Mouse (Mus musculus) kidney, adult 2 months (tissue): ENCODE measurements around the gene Hamp. TPM values are rescaled to one million over a fixed set of nuclear protein-coding genes. Genes with fewer than 3 reads are reported as not detected.

Source experiments
- DNase-seq: peaks from one replicate; pipeline ENCODE4 v3.0.0; 2021
- H3K27ac ChIP-seq: fragments of 200-500 bp; 2 replicates; pipeline ENCODE4 v1.5.1; 2012; ENCODE audit warnings: low read depth, low read length, control low read depth, inconsistent platforms; ENCODE audit not compliant: insufficient read depth
- H3K27me3 ChIP-seq: fragments of 200-500 bp; replicated peaks from 2 replicates; pipeline ENCODE4 v1.6.1; 2012; ENCODE audit warnings: mild to moderate bottlenecking, moderate library complexity, low read length, inconsistent platforms; ENCODE audit not compliant: control insufficient read depth, insufficient read depth
- H3K36me3 ChIP-seq: fragments of 200-500 bp; 2 replicates; pipeline ENCODE4 v1.6.1; 2012; ENCODE audit warnings: mild to moderate bottlenecking, moderate library complexity, low read length, inconsistent platforms; ENCODE audit not compliant: control insufficient read depth, insufficient read depth
- H3K4me1 ChIP-seq: fragments of 200-500 bp; 2 replicates; pipeline ENCODE4 v1.6.1; 2011; ENCODE audit warnings: low read length; ENCODE audit not compliant: control insufficient read depth, insufficient read depth
- H3K4me3 ChIP-seq: fragments of 200-500 bp; 2 replicates; pipeline ENCODE4 v1.5.1; 2011; ENCODE audit warnings: mild to moderate bottlenecking, low read depth, low read length, control low read depth; ENCODE audit not compliant: insufficient read depth
- CTCF ChIP-seq: fragments of 200-500 bp; conservative IDR thresholded peaks from 2 replicates; pipeline ENCODE4 v1.5.1; 2011; ENCODE audit warnings: low read depth, mild to moderate bottlenecking, control low read depth, low read length, moderate library complexity, mixed read lengths; ENCODE audit not compliant: insufficient read depth, insufficient read length
- POLR2A ChIP-seq: fragments of 200-500 bp; IDR thresholded peaks from one replicate; pipeline ENCODE4 v1.6.1; 2011; ENCODE audit warnings: low read depth, low read length, control low read depth
- WGBS: fragments of 180-500 bp; shearing (Covaris S2); methylation state at CpG from one replicate; pipeline ENCODE4 v1.1.7; 2018; 5-methylcytosine and 5-hydroxymethylcytosine counted together
- polyA plus RNA-seq: library from polyadenylated mRNA; depleted of rRNA; stranded (reverse); fragments of >200 nt; gene quantifications from 2 replicates; pipeline ENCODE4 v1.2.3, GENCODE M21; 2012

Hamp gene
- polyA plus RNA-seq, 1 experiment = not detected

DNA sequence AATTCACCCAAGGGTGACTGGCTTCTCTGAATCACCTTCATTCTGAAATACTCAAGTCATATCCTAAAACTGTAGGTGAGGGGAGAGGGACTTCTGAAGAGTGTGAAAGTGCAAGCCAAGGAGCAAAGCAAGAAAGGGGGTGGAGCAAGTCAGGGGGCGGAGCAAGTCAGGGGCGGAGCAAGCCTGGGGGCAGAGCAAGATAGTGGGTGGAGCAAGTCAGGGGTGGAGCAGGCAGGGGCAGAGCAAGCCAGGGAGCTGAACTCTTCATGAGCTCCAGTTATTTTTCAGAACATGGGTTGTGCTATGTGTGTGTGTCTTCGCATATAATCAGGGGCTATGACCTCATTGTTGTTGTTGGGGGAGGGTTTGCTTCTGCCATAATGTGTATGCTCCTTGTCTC, 23.6 kb downstream of the Hamp start:
- 68% methylated on average over 3 of the region's 3 CpGs for WGBS

DNA sequence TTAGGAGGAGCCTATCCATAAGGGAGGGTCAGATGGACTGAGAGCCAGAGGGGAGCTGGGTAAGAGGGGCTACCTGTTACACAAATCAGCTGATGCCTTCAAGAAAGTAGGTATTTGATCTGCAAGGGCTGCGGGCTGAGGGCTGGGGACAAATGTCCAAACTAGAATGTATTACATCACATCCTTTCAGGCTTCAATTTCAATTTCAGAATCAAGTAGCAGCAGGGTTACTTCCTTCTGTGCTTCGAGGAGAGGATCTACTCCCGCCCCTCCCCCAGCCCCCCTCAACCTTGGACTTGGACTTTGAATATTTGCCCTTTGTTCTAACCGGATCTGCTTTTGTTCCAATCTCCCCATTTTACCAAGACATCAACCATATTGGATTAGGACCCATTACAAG, 26.6 kb downstream of the Hamp start:
- H3K4me3 ChIP-seq = no peak overlapping the region
- 42% methylated on average over 4 of the region's 4 CpGs for WGBS
- no peaks in the 10 kb centered on the region for H3K4me1 ChIP-seq
- no peak overlapping the region for H3K27ac ChIP-seq
- DNase-seq = no peak
- no peaks in the 10 kb centered on the region for H3K36me3 ChIP-seq
- H3K27me3 ChIP-seq = no peaks in the 10 kb centered on the region
- TF ChIP-seq CTCF (no peak), POLR2A (no peak)

More for the DNA sequence above, 23.6 kb downstream of the Hamp start:
- Histone ChIP-seq H3K27ac (no peak overlapping the region), H3K4me1 (no peaks in the 10 kb centered on the region), H3K4me3 (no peak overlapping the region), H3K27me3 (no peaks in the 10 kb centered on the region), H3K36me3 (no peaks in the 10 kb centered on the region)
- TF ChIP-seq CTCF = no peak
- no peak for TF ChIP-seq POLR2A
- DNase-seq = no peak

- 34% methylated on average over 6 of the region's 6 CpGs for WGBS
- Histone ChIP-seq H3K36me3 (no peaks in the 10 kb centered on the region), H3K27me3 (no peaks in the 10 kb centered on the region), H3K4me3 (no peak overlapping the region), H3K4me1 (no peaks in the 10 kb centered on the region), H3K27ac (no peak overlapping the region)
- TF ChIP-seq CTCF (no peak), POLR2A (no peak)
- DNase-seq = no peak
Measured at GRCm38 (mm10) chr7:30916713-30917112, 27.1 kb downstream of the Hamp start.

DNA sequence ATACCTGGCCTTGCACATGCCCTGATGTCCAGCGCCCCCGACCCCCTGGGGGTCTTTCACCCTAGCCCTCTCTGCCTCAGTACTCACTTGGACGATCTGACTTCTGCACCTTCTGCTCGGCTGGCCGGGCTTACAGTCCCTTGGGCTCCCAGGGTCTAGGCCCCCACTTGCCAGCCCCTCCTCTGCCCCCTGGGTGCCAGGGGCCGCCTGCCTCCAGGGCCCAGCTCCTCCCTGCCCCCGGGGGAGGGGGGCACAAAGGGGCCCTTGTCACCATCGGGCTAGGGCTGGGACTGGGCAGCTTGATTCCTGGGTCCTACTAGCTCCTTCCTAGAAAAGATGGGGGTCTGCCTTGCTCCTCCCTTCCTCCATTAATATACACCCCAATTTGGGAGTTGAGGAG, 29.1 kb downstream of the Hamp start, which contains the start of gene Mag:
Mag (minus strand) TSS at position 142 of the 400 bp plus-strand sequence.
- Histone ChIP-seq H3K4me3 (no peak within 1 kb of the TSS), H3K27me3 (no peaks in the 10 kb centered on the region), H3K27ac (no peak within 1 kb of the TSS), H3K36me3 (no peaks in the 10 kb centered on the region), H3K4me1 (no peaks in the 10 kb centered on the region)
- WGBS = 78% methylated on average over 7 of the region's 8 CpGs
- no peak for DNase-seq
- TF ChIP-seq POLR2A = no peak
- TF ChIP-seq CTCF = no peak

DNA sequence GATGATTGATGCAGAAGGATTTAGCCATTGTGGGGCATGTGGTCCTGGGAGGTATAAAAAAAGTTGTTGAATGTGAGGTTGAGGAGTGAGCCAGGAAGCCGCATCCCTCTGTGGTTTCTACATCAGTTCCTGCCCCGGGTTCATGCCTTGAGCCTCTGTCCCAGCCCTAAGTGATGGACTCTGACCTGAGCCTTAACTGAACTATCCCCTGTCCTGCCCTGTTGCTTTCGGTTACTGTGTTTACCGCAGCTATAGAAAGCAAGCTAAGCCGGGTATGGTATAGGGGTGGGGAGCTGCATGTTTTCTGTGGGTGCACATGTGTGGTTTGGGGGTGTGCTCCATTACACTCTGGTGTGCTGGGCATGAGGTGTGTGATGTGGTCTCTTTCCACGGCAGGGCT, 34.1 kb downstream of the Hamp start:
- H3K4me1 ChIP-seq = no peaks in the 10 kb centered on the region
- TF ChIP-seq CTCF (no peak), POLR2A (no peak)
- H3K4me3 ChIP-seq = no peak overlapping the region
- H3K27ac ChIP-seq = no peak overlapping the region
- H3K27me3 ChIP-seq = no peaks in the 10 kb centered on the region
- 63% methylated on average over 6 of the region's 6 CpGs for WGBS
- H3K36me3 ChIP-seq = no peaks in the 10 kb centered on the region
- no peak for DNase-seq

DNA sequence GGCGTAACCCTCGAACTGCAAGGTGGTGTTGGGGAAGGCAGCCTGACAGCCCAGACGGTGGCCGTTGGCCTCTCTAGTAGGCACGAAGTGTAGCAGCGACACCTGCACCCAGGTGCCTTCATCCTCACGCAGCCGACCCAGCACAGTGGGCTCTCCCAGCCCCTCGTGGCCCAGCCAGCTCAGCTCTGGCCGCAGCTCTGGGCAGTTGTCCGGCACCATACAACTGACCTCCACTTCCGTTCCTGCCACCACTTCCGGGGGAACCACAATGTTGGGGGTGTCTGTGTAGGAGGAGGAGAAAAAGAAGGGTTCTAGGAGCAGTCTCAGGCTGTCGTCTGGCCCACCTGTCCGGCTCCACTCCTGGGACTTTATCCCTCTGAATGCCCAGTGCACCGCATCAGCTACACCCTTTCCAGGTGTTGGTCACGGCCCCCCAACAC, 34.8 kb downstream of the Hamp start:
- Histone ChIP-seq H3K4me1 (no peaks in the 10 kb centered on the region), H3K36me3 (no peaks in the 10 kb centered on the region), H3K4me3 (peak overlapping the region; percentile 19), H3K27ac (no peak overlapping the region), H3K27me3 (no peaks in the 10 kb centered on the region)
- 24% methylated on average over 17 of the region's 17 CpGs for WGBS
- DNase-seq = no peak
- TF ChIP-seq CTCF (no peak), POLR2A (no peak)

DNA sequence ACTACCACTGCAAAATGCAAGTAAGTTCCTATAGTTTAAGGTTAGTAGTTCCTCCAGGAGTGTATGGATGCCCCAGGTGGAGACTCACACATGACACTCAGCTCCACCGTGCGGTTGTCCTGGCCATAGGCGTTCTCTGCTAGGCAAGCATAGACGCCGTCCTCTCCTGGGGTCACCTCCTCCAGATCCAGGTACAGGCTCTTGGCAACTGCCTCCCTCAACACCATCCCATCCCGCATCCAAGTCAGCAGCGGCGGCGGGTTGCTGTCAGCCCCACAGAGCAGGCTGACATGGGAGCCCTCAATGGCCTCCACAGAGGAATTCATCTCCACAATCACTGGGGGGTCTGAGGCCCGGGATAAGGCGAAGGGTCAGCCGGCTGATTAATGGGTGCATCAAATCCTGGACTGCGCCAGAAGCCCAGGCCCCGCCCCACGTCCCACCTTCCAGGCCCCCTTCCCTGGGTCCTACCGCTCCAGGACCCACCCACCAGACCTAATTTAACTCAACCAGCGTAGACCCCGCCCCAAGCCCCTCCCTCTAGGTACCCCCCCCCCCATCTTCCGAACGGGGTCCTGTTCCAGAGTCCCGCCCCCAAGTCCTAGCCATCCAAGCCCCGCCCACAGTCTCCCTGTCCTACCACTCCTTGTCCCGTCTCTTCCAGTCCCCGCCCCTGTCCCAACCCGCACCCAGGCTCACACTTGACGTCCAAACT, 35.4 kb downstream of the Hamp start:
- H3K27me3 ChIP-seq = no peaks in the 10 kb centered on the region
- DNase-seq = peak; percentile 25
- WGBS = 4% methylated on average over 26 of the region's 26 CpGs
- H3K27ac ChIP-seq = no peak overlapping the region
- H3K4me3 ChIP-seq = peak overlapping the region; percentile 19
- no peaks in the 10 kb centered on the region for H3K4me1 ChIP-seq
- TF ChIP-seq CTCF (no peak), POLR2A (no peak)
- no peaks in the 10 kb centered on the region for H3K36me3 ChIP-seq
